Mouse (Mus musculus) adrenal gland, postnatal 4 days (tissue): ENCODE measurements at regions not wholly inside any gene's neighbourhood (a gene's known extent, or its start where the extent isn't known, plus 50 kb on each side); places are given as distances from the start of the nearest gene placed in this dataset.

Experiments
- DNase-seq, 2 experiments: peaks; one replicate each; pipeline ENCODE4 v3.0.0; 2021 to 2022; ENCODE audit warnings: low spot score in 2 of 2, mixed read lengths in 2 of 2

DNA sequence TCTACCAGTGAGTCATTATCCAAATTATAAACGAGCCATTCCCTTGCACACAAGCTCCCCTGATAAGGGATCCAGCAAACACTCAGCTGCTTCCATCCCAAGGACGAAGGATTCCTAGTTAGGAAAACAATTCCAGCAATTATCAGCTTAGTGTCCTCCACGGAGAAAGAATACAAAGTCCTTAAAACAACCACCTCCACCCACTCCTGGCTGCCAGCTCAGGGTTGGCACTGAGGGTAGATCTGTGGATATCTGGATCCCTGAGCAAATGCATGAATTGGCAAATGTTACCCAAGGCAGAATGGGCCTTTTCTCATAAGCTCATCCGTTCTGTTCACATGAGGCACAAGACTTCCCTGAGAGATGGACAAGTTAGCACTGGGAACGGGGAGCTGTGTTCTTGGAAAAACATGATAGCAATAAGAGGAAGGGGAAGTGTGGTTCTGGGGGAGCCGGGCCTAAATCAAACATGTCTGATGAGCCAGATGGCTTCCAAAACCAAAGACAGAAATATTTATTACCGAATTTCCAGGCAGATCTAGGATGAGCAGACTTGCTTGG, 368.1 kb upstream of the Runx1 start:
- no peak for DNase-seq

DNA sequence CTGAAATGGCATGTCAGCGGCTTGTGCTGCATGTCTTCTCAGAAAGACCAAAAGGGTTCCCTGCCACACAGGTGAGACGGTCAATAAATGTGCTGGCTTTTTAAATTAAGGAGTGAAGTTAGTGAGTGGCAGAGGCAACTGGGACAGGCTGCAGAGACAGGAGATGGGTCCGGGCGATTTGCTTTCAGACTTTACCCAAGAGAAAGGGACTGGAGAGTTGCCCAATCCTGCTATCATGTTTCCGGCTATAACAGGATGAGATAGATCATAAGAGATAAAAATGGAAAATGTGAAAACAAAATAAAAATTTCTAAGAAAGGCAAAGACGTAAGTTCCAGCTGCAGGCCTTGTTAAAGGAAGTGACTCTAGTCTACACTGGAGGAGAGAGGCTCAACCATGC, 367.3 kb upstream of the Runx1 start:
- no peak for DNase-seq

DNA sequence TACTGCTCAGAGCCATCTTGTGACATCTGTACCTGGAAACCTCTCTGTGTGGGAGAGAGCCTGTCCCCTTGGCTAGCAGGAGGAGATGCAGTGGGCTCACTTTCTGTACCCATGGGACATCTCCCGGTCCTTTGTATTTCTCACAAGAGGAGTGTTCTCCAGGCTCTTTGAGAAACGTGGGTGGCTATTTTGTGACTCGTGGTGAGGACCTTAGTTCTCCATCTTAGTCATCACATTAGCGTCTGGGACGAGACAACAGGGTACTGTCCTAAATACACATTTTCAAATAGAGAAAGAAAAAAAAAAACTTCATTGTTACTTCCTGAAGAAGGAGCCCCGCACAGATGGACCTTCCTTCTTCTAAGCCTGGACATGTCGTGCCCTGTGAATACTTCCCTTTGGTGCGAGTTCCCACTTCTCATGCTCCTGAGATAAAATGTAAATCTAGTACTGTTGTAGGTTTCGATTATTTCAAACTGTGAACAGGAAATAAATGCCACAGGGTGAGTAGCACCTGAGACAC, 366.8 kb upstream of the Runx1 start:
- DNase-seq: no peak

DNA sequence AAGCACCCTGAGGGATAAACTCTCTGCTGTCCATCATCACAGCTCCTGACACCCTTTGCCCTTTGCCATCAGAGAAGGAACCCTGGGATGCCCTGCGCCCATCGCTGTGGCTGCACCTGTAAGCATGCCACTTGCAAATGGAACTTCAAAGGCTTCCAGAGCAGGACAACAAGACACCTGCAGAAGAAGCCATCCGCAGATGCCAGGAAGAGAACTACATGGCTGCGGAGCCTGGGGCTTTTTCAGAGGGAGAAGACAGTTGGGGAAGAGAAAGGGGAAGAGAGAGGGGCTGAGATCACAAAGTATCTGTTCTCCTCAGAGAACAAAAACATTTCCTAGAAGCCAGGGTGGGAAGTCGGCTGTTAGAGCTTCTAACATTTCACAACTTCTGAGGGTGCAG, 365.2 kb upstream of the Runx1 start:
- no peak for DNase-seq

DNA sequence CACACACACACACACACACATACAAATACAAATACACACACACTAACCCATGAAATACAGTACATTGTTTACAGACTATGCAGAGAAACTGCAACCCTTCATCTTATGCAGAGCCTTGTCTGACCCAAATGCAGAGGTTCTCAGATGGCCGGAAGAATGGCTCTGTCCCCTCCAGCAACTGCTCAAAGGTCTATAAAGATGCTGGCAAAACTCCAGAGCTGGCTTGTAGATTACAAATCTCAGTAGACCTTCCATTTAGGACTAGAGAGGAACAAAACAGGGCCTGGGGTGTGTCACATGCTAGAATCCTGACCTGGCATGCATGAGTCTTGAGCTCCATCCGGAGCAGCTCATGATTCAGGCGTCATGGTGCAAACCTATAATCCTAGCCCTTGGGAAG, 364.4 kb upstream of the Runx1 start:
- DNase-seq: no peak

DNA sequence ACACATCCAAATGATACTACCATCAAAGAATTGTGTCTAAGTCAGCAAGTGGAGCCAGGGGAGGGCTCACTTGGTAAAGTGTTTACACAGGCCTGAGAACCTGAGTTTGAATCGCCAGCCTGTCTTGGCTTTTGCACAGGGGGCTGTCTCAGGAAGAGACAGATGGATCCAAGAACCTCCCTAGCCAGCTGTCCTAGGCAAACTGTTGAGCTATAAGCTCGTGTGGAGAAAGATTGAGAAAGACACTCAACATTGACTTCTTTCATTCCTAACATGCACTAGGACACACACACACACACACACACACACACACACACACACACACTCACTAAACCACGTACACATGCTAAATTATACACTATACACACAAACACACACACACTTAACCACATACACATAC, 363.9 kb upstream of the Runx1 start:
- DNase-seq: no peak

DNA sequence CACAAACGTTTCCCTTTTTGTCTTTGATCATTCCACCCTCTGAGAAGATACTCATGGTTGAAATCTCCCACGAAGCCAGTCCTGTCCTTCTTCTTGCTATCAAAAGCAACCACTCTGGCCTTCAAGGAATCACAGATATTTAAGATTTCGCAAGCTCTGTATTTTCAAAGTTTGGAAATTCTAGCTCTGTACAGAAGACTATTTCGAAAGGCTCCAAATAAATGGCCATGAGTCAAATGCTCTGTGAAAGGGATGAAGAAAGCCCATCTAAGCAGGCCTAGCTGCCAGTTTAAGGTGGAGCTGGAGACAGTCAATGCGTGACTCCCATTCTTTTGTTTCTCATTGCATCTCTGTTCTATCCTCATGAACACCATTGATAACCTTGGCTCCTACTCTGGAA, 363.5 kb upstream of the Runx1 start:
- DNase-seq: no peak

DNA sequence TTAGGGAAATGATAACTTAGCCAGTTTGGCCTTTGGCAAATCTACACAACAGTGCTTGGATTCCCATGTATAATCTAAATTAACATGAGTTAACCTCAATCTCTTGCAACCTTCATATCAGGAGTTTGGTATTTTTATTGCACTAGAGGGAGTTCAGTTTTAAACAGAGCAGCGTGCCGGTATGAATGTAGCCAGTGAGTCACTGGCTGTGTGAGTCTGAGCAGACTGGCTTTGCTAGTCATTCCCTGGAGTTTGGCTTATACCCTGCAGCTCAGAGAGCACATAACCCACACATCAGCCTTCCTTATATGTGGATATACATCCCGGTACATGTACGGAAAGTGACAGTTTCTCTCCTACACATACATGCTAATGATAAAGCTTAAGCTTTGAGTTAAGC, 360.6 kb upstream of the Runx1 start:
- no peak for DNase-seq

DNA sequence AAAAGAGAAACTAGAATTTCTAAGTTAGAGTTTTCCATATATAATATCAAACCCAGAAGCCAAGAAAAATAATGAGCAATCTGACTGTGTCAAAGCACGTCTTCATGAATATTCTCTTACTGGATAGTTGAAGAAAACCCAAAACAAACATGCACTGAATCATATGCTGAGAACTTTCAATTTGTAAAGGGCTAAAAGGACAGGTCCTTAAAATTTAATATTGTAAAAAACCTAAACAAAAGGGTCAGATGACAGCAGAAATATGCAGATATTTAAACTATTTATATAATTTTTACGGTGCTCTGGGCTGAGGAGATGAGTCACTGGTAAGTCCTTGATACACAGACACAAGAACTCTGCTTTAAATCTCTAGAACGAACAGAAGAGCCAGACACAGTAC, 356.7 kb upstream of the Runx1 start:
- no peak for DNase-seq

DNA sequence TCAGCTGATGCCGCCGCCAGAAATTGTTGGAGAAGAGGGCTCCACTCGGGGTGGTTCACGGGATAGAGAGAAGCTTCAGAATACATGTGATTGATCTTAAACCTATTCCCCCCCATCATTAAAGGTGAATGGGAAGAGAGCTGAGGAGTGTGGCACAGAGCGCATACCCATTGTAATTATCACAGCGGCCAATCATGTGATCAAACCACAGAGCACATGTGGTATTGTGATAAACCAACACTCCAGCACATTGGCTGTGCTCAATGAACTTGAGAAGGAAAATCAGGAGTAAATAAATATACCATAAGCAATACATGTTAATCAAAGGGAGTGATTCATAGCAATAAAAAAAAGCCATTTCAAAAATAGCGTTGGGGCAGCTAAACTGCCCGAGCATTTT, 355.5 kb upstream of the Runx1 start:
- DNase-seq: no peak

DNA sequence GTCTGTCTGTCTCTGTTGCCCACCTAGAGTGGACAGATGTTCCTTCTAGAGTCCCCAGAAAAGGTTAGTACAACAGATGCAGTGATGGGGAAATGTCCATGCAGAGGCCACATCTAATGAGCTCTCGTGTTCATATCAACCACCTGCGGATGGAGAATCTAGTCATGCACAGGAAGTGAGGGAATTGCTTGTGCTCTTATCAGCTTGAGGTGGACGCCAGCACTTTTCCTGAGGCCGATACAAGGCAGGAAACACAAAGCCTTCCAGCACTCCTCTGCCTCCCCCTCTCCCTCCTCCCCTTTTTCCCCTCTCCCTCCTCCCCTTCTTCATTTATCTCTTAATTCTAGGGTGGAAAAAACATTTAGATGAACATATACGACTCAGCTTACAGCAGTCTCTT, 354.3 kb upstream of the Runx1 start:
- DNase-seq: no peak

DNA sequence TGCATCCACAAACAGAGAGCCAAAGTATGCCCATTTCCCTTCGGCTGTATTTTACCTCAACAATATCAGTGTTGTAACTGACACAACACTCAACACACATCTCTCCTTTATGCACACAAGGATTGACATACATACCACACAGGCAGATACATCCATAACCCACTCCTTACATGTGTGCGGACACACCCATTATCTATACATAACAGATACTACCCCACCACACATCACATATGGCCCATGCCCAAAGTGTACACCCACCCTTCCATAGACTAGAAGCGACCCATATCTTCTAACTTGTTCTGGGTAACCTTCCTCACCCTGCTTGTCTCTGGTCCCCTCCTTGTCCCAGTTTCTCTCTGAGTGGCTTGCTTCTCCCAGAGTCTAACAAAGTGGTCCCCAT, 340.7 kb upstream of the Runx1 start:
- no peak for DNase-seq

DNA sequence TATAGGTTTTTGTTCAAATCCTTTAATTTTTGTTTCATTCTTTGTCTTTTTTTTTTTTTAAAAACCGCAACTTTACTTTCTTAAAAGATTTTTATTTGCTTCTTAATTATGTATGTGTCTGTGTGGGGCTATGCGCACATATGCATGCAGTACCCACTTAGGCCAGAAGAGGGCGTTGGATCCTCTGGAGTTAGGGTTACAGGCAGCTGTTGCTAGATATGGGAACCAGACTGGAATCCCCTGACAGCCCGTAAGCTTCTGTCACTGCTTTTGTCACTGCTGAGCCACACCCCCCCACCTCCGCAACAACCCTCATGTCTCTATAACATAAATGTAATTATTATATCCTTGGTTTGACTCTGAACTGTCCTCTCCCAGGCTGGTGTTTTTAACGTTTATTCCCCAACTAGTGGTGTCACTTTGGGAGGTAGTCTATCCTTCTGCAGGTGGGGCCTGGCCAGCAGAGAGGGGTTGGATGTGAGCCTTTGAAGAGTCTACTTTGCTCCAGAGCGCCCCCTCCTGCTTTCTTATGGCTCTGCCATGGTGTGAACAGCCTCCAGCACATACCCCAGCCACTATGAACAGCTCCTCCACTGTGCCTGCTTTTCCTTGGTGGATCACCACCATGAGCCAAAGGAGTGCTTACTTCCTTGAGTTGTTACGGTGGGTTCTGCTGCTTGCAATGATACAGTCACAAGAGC, 332.7 kb upstream of the Runx1 start:
- no peak for DNase-seq

DNA sequence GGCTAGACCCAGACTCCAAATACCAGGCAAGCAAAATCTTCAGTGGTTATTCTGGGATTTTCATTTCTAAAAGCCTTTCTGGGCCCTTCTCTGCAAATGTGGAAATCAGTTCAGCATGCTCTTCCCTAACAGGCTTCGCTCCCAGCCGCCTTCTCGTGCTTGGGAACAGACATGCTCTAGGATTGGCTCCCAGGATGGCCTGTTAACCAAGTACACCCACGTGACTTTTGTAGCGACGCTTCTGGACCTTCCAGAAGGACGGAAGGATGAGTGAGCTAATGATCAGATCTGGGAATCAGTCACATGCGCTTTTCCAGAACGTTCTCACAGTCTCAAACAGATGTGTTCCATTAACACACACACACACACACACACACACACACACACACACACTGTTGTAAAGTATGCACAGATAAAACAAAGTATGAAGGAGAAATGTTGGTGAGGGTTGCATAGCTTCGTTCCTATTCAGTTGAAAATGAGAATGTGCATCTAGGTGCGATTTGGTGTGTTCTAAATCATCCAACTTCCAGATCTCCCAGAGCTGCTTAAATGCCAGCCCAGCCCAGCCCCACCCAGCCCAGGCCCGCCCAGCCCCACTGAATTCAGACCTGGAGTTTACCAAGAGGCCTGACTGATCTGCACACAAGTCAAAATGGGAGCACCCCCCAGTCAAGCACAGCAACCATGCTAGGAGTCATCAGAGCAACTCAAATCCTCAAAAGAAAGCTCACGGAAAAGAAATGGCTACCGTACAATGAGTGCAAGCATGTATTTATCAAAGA, 327.8 kb upstream of the Runx1 start:
- DNase-seq: no peak

DNA sequence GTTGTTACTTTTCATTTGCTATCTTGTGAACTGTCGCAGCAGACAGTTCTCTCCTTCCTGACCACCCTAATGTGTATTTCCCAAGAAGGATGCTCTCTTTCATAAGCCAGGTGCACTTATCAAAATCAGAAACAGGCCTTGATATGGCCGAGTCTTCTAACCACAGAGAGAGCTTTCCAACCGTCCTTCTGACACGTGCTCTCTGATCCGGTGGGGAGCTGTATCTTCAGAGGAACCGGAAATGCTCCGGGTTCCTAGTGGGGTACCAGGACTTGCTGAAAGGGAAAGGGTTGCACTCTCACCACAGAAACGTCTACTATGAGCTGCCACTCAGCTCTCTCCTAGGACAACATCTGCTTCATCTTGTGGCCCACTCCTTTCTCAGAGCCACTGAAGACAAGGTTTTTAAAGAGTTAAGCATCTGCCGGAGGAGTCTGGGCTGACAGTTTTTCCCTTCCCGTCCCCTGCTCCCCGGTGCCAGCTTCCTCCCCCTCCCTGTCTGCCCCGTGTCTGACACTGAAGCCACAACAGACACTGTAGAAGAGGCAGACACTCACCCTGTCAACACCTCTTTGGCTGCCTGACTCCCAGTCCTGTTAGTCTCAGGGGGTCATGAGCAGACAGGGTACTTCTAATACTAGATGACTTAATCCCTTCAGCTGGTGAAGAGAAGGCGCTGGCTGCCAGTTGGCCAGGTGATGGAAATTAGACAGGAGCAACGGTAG, 327.0 kb upstream of the Runx1 start:
- no peak for DNase-seq

DNA sequence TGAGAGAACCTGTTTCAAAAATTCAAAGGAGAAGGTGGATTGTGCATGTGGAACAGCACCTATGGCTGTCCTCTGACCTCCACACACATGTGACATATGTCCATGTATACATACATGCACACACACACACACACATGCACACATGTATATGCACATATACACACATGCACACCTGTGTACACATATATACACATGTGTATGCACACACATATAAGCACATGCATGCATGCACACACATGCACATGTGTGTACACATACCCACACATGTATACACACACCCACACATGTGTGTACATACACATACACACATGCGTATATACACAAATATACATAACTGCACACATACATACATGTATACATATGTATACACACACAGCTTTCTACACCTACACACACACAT, 326.1 kb upstream of the Runx1 start:
- no peak for DNase-seq

DNA sequence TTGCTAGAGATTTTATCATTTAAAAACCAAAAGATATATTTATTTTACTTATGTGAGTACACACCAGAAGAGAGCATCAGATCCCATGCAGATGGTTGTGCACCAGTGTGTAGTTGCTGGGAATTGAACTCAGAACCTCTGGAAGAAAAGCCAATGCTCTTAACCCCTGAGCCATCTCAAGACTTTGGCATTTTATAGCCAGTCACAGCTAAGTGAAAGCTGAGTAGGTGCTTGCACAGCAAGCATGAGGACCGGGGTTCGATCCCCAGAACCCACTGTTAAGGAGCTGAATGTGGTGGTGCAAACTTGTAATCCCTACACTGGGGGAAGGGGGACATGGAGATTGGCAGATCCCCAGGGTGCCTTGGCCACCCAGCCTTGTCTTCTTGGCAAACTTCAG, 325.7 kb upstream of the Runx1 start:
- no peak for DNase-seq

DNA sequence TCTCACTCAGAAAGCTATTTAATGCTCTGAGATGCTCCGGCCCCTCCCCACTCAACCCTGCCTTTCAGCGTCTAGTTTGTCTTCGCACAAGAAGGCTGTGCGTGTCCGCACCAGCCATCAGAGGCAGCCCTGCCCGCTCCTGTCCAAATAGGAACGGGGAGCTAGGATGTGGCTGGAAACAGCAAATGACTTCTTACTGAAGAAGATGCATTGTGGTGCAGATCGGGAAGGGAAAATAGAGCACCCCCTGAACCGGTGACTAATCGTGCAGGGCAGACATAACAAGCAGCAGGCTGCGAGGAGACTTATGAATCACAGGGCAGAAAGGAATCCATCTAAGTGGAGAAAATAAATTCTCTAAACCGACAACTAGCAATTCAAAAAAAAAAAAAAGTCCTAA, 324.5 kb upstream of the Runx1 start:
- DNase-seq: no peak

DNA sequence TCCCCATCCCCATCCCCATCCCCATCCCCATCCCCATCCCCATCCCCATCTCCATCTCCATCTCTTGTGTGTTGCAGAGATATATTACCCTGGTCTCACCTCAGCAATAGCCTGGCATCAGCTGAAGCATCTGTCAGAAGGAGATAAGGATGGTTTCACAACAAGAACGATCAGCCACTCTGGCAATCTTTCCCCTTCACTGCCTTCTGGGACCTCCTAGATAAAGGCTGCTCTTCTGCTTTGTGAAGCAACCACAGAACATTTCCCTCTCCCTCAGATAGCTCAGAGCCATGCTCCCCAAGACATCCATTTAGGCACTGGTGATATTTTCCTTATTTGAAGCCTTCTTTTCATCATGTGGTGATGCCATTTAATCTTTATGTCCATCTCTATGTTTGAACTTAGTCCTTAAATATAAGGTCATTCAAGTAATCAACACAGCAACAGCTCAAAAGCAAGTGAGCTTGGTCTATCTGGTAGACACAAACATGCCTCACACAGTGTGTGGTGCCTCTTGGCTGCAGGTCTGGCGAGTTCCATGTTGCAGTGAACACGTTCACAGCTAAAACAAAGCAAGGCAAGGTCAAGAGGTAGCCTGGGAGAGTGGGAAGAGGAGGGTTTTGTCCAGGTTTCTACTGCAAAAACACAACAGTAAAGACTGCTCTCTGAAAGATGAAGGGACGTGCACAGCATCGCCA, 321.7 kb upstream of the Runx1 start:
- DNase-seq: no peak

DNA sequence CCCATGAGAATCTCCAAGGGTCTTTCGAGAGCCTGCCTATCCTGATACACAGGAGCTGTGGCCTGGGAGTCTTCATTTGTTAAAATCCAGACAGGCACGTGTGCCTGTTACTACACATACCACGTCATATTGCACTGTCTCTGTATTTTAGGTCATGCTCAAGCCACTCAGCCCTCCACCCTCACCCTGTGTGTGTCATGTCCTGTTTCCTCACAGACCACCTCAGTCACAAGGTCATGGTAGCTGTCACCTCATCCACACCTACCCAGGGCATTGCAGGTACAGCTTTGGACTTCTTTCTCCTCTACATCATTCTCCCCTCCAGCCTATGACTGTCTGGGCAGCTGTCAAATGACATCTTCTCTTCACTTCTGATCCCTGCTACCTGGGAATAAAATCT, 320.9 kb upstream of the Runx1 start:
- DNase-seq: no peak

DNA sequence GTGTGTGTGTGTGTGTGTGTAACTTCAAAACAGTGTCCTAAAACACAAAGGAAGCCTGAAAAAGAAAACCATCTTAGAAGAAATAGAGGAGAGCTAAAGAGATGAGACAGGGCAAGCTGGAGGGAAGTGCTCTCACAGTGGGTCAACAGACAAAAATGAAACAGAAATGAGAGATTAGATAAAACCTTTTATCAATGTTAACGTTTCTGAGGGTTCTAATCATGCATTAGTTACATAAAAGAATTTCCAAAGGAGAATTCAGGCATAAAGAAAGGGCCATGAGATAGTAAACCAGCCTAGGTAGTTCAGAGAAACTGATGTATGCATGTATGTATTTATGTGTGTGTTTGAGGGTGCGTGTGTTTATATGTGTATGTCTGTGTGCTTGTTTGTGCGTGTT, 319.7 kb upstream of the Runx1 start:
- DNase-seq: no peak
